Mouse (Mus musculus): Measurements from ENCODE around the gene Hcn2. TPM values are rescaled to one million over a fixed set of nuclear protein-coding genes. Genes with fewer than 3 reads are reported as not detected.
"Not testable (repeated sequence)": the region's sequence is repeated elsewhere in the genome, so short reads cannot be mapped to it uniquely, and the experiment has no call there.

The Hcn2 gene
- polyA plus RNA-seq, 1 experiment from 2014 or later = 0.43 TPM

DNA sequence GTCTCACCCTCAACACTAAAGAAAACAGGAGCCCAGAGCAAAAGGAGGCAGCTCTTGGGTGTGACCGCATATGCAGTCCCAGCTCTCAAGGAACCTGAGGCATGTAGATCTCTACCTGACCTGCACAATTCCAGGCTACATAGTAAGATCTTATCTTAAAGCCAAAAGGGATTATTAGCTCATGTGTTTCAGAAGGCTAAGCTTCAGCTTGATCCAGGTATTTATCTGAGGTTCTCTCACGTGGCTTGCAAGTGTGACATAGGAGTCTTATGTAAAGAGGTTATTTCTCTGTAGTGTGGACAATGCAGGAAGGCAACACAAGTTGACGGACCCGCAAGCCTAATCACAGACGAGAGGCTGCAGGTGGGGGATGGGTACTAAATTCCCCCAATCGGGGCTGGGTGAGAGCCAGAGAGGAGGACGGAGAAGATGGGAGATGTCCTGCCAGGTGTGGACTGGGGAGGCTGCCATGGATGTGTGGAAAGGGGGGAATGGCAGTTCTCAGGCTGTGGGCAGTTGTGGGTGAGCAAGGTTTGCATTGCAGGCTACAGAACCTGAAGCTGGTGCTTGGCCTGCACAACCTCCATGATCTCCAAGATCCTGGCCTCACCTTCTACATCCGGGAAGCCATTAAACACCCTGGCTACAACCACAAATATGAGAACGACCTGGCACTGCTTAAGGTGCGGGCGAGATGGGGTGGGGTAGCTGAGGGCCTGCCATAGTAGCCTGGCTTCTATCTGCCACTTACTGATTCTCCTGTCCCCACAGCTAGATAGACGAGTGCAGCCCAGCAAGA is 22.7 kb upstream of the Hcn2 start:
- WGBS = 80% methylated on average over 12 of the region's 12 CpGs

DNA sequence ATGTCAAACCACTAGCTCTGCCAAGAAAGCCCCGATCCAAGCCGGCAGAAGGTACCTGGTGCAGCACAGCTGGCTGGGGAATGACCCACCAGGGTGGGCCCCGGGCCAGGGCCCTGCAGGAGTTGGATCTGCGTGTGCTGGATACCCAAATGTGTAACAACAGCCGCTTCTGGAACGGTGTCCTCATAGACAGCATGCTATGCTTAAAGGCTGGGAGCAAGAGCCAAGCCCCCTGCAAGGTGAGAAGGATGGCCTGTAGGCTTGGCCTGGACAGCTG is 22.1 kb upstream of the Hcn2 start:
- Histone ChIP-seq H3K4me3 (replicated peaks) (no peak overlapping the region), H3K9ac (replicated peaks) (0 out of 2 replicates have a peak overlapping the region, but pooled peaks have one; percentile 7), H3K4me2 (replicated peaks) (no peak overlapping the region), H3K27me3 (no peaks in the 10 kb centered on the region), H3K36me3 (peaks cover under 1% of the 10 kb centered on the region), H3K4me1 (replicated peaks) (no peaks in the 10 kb centered on the region; the same call in 1 of the 2 replicates), H3K27ac (no peak overlapping the region), H3K9me3 (no peaks in the 10 kb centered on the region)
- WGBS = 87% methylated on average over 6 of the region's 6 CpGs
- no peak for ATAC-seq

More for the DNA sequence above, 22.7 kb upstream of the Hcn2 start:
- no peak overlapping the region; the same call in 1 of the 2 replicates for H3K9ac ChIP-seq (replicated peaks)
- no peak overlapping the region for H3K4me3 ChIP-seq (replicated peaks)
- H3K36me3 ChIP-seq = peaks cover 6% of the 10 kb centered on the region
- no peaks in the 10 kb centered on the region; the same call in 1 of the 2 replicates for H3K4me1 ChIP-seq (replicated peaks)
- no peaks in the 10 kb centered on the region for H3K27me3 ChIP-seq
- no peak for ATAC-seq
- no peak overlapping the region for H3K4me2 ChIP-seq (replicated peaks)
- no peaks in the 10 kb centered on the region for H3K9me3 ChIP-seq
- no peak overlapping the region for H3K27ac ChIP-seq

DNA sequence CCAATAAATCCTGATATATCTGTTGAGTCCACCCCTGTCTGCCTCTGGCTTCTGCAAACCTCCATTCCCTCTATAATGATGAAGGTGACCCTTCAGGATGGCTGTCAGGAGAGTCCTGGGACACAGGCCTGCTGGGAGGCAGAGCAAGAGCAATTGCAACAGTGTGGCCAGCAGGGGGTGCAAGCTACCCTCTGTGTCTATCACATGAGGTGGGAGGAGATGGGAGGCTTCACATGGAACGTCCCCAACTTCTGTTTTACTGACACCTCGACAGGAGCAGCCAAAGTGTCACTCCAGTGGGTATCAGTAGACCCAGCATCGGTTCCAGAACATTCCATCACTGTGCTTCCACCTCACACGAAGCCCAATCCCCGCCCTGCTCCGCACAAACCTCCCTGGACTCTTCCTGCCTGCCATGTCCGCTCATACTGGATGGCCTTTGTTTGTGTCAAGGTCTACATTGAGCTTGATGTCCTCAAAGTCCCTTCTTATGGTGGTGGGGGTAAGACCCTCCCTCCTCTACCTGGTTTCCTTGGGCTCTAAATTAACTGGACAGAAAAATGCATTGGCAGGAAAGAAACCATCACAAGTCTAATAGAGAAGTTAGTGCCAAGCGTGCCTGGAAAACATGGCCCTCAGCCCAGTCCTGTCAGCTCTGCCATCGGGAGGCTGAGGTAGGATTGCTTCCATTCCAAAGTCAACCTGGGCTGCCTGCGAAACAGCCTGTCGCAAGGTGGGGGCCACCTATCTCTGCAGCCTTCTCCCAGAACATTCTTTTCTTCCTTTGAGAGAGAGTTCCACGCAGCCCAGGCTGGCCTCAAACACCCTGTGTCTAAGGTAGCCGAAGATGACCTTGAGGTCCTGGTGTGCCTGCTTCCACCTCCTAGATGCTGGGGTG is 21.0 kb upstream of the Hcn2 start:
- WGBS = 70% methylated on average over 13 of the region's 13 CpGs
- H3K9me3 ChIP-seq = no peaks in the 10 kb centered on the region
- H3K36me3 ChIP-seq = no peaks in the 10 kb centered on the region
- H3K4me2 ChIP-seq (replicated peaks) = no peak overlapping the region
- H3K27ac ChIP-seq = no peak overlapping the region
- H3K27me3 ChIP-seq = no peaks in the 10 kb centered on the region
- ATAC-seq = 0 out of 2 replicates have a peak, but pooled peaks have one; percentile 24
- no peaks in the 10 kb centered on the region; the same call in 1 of the 2 replicates for H3K4me1 ChIP-seq (replicated peaks)
- H3K4me3 ChIP-seq (replicated peaks) = no peak overlapping the region
- 0 out of 2 replicates have a peak overlapping the region, but pooled peaks have one; percentile 5 for H3K9ac ChIP-seq (replicated peaks)

DNA sequence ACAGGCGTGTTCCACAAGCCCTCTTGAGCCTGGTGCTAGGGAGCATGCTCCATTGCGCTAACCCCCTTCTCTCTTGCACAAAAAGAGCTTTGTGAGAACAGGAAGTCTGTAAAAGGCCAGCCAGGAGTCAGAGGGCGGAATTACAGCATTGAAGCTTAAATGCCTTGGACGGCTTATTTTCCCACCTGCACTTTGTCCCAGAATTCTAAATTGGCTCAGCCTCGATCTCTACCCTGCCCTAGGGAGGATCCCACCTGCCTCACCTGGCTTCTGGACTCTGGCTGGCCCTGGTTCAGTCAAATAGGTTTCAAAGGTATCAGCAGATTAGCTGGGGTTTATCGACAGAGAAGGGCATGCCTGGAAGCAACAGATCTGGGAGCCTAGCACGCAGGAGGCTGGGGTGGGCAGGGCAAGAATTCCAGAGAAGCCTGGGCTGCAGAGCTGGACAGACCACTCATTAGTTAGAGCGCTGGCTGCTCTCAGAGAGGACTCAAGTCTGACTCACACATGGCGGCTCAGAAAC is 20.2 kb upstream of the Hcn2 start:
- Histone ChIP-seq H3K27me3 (no peaks in the 10 kb centered on the region), H3K36me3 (no peaks in the 10 kb centered on the region), H3K4me2 (replicated peaks) (no peak overlapping the region), H3K9ac (replicated peaks) (0 out of 2 replicates have a peak overlapping the region, but pooled peaks have one; percentile 5), H3K27ac (no peak overlapping the region), H3K4me1 (replicated peaks) (no peaks in the 10 kb centered on the region; the same call in 1 of the 2 replicates), H3K4me3 (replicated peaks) (no peak overlapping the region), H3K9me3 (no peaks in the 10 kb centered on the region)
- WGBS = 82% methylated on average over 9 of the region's 9 CpGs
- no peak for ATAC-seq

DNA sequence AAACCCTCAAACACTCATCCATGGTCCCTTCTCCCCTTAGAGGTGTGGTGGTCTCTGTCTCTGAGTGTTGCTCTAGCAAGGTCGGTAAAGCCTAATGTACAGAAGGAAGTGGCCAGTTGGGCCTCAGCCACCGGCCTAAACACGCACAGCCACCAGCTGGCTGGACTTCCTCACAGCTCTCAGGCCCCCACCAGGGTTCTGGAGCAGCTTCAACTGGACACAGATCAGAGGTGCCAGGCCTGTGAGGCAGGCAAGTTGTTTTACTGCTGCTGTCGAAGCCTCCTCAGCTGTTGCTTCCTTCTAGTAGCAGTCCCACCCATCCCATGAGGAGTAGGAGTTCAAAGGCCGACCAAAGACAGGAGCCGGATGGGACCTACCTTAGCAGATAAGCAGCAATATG is 18.5 kb upstream of the Hcn2 start:
- ATAC-seq = no peak
- Histone ChIP-seq H3K9me3 (no peaks in the 10 kb centered on the region), H3K9ac (replicated peaks) (no peak overlapping the region), H3K4me1 (replicated peaks) (no peaks in the 10 kb centered on the region; the same call in 1 of the 2 replicates), H3K27me3 (no peaks in the 10 kb centered on the region), H3K4me3 (replicated peaks) (no peak overlapping the region), H3K36me3 (no peaks in the 10 kb centered on the region), H3K27ac (no peak overlapping the region), H3K4me2 (replicated peaks) (no peak overlapping the region)
- 80% methylated on average over 6 of the region's 6 CpGs for WGBS

DNA sequence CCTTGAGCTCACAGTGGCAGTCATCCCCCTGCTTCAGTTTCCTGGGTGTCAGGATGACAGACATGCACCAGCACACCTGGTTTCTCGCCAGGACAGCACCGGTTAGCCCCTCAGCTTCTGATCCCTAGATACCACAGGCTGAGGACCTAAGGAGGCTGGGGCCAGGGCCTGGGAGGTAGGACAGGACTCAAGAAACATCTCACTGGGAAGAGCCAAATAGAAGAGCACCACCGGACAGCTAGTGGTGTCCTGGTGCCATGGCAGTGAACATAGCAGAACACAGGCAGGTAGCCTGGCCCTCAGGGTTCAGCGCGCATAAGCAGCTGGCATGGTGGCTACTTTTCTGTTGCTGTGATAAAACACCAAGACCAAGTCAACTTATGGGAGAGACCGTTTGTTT is 18.0 kb upstream of the Hcn2 start:
- no peak overlapping the region for H3K27ac ChIP-seq

DNA sequence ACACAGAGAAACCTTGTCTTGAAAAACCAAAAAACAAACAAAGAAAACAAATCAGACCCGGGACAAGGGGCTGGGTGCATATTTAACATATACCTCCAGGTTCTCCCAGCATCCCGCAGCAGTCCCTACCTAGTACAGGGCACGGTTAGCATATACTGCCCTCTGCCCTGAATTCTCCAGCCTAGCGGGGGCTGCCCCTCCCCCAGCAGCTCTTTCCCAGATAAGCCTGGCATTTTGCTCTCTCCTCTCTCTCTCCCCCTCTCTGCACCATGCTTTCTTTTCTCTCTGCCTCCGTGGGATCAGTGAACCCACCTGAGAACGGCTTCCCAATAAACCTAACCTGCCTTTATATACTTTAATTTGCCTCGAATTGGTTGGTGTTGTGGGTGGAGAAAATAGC is 15.8 kb upstream of the Hcn2 start:
- no peaks in the 10 kb centered on the region for H3K9me3 ChIP-seq
- no peaks in the 10 kb centered on the region for H3K27me3 ChIP-seq
- H3K36me3 ChIP-seq = no peaks in the 10 kb centered on the region
- H3K4me3 ChIP-seq (replicated peaks) = no peak overlapping the region
- no peak overlapping the region for H3K9ac ChIP-seq (replicated peaks)
- H3K4me1 ChIP-seq (replicated peaks) = peaks cover 9% of the 10 kb centered on the region
- no peak overlapping the region for H3K4me2 ChIP-seq (replicated peaks)
- ATAC-seq = no peak
- 0 out of 2 replicates have a peak overlapping the region, but pooled peaks have one; percentile 2 for H3K27ac ChIP-seq
- WGBS = 45% methylated on average over 7 of the region's 7 CpGs

More for the DNA sequence above, 18.0 kb upstream of the Hcn2 start:
- Histone ChIP-seq H3K4me3 (replicated peaks) (no peak overlapping the region), H3K9me3 (no peaks in the 10 kb centered on the region), H3K36me3 (no peaks in the 10 kb centered on the region), H3K27me3 (no peaks in the 10 kb centered on the region), H3K4me1 (replicated peaks) (no peaks in the 10 kb centered on the region; the same call in 1 of the 2 replicates), H3K4me2 (replicated peaks) (no peak overlapping the region), H3K9ac (replicated peaks) (no peak overlapping the region)
- no peak for ATAC-seq
- WGBS = 93% methylated on average over 6 of the region's 6 CpGs

DNA sequence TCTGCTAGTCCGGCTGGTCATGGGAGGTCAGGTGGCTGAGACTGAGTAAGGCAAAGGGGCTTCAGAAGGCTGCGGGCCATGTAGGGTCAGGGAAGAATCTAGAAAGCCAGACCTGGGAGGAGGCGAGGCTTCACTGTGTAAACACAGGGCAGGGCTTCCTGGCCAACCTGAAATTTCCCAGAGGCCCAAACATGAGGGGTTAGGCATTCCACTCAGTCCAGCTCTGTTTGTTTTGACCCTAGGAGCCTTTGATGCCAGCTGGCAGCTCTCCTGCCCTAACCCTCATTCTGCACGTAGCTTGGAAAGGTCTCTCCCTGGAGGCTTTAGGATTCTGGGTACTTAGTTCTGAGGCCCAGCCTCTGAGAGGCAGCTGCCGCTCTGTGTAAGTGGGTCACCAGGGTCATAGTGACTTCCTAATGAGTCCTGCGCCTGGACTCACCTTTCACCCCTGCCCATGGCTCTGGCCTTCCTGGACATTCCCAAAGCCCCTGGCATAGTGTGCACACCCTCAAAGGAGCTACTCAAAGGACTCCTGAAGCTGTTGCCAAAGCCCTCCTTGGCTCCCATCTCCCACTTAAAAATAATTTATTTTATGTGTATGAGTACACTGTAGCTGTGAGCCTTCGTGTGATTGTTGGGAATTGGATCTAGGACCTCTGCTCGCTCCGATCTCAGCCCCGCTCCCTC is 14.8 kb upstream of the Hcn2 start:
- Histone ChIP-seq H3K4me1 (replicated peaks) (peaks cover 18% of the 10 kb centered on the region), H3K4me3 (replicated peaks) (no peak overlapping the region), H3K27me3 (no peaks in the 10 kb centered on the region), H3K27ac (0 out of 2 replicates have a peak overlapping the region, but pooled peaks have one; percentile 2), H3K9me3 (no peaks in the 10 kb centered on the region), H3K36me3 (no peaks in the 10 kb centered on the region), H3K9ac (replicated peaks) (0 out of 2 replicates have a peak overlapping the region, but pooled peaks have one; percentile 20), H3K4me2 (replicated peaks) (no peak overlapping the region)
- WGBS = 72% methylated on average over 10 of the region's 10 CpGs
- no peak for ATAC-seq

DNA sequence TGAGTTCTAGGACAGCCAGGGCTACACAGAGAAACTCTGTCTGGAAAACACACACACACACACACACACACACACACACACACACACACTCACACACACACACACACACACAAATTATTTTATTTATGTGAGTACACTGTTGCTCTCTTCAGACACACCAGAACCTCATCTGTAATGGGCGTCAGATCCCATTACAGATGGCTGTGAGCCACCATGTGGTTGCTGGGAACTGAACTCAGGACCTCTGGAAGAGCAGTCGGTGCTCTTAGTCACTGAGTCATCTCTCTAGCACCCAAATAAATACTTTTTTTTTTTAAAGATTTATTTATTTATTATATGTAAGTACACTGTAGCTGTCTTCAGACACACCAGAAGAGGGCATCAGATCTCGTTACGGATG is 13.5 kb upstream of the Hcn2 start:
- not testable (repeated sequence) for H3K4me2 ChIP-seq (replicated peaks); H3K9me3 ChIP-seq; H3K9ac ChIP-seq (replicated peaks); H3K4me3 ChIP-seq (replicated peaks); H3K36me3 ChIP-seq; H3K27ac ChIP-seq; H3K27me3 ChIP-seq; ATAC-seq
- H3K4me1 ChIP-seq (replicated peaks) = peaks cover 32% of the 10 kb centered on the region
- WGBS = 89% methylated on average over 4 of the region's 4 CpGs

DNA sequence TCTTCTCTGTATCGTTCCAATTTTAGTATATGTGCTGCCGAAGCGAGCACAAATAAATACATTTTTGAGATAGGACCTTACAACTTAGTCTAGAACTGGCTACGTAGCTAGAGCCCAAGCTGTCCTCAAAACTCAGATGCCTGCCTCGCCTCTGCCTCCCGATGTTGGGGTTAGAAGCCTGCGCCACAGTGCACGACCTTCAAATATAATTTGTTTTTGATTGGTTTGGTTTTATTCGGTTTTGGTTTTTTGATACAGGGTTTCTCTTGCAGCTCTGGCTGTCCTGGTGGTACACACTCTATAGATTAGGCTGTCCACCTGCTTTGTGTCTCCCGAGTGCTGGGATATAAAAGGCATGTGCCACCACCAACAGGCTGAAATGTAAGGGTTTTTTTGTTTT is 12.9 kb upstream of the Hcn2 start:
- peaks cover 33% of the 10 kb centered on the region for H3K4me1 ChIP-seq (replicated peaks)
- 73% methylated on average over 10 of the region's 10 CpGs for WGBS
- H3K36me3 ChIP-seq = peaks cover 3% of the 10 kb centered on the region
- no peak; the same call in 1 of the 2 replicates for ATAC-seq
- no peaks in the 10 kb centered on the region for H3K27me3 ChIP-seq
- H3K27ac ChIP-seq = peak overlapping the region; percentile 81
- H3K4me3 ChIP-seq (replicated peaks) = peak overlapping the region; percentile 72
- H3K9ac ChIP-seq (replicated peaks) = peak overlapping the region; percentile 36; the same call in 1 of the 2 replicates
- H3K4me2 ChIP-seq (replicated peaks) = peak overlapping the region; percentile 98
- no peaks in the 10 kb centered on the region for H3K9me3 ChIP-seq

All from midbrain, embryonic 13.5 days (tissue).